Mouse (Mus musculus): ENCODE measurements around the gene Gm29554. TPM values are rescaled to one million over a fixed set of nuclear protein-coding genes. Genes with fewer than 3 reads are reported as not detected.
"Not testable (repeated sequence)": the region's sequence is repeated elsewhere in the genome, so short reads cannot be mapped to it uniquely, and the experiment has no call there.

Gm29554 gene
- not detected for total RNA-seq (2022)

- not testable (repeated sequence) for DNase-seq (ENCODE audit: low spot score in 2 of 2)
These were observed at the start of gene Gm29554 for GRCm38 (mm10) chrY:12273632-12274031. Gene Gm29554 (plus strand): TSS chrY:12273932.

Other genes starting within 250 kb of the Gm29554 start
- gene Gm20812, start 108.0 kb downstream of the Gm29554 start, total RNA-seq (2022) = not detected